Mouse (Mus musculus) macrophage (primary cell): ENCODE data around the gene Orai1. TPM values are rescaled to one million over a fixed set of nuclear protein-coding genes. Genes with fewer than 3 reads are reported as not detected.

ENCODE experiments used
- H3K27ac ChIP-seq: fragments of 350-480 bp; formaldehyde crosslinking; 2 replicates; pipeline ENCODE4 v1.9.0; 2021
- H3K36me3 ChIP-seq: fragments of 350-480 bp; formaldehyde crosslinking; 2 replicates; pipeline ENCODE4 v1.9.0; 2021; ENCODE audit errors: inconsistent target
- H3K4me3 ChIP-seq: fragments of 350-480 bp; formaldehyde crosslinking; 2 replicates; pipeline ENCODE4 v1.9.0; 2021; ENCODE audit errors: inconsistent target
- H3K79me2 ChIP-seq: fragments of 350-480 bp; formaldehyde crosslinking; 2 replicates; pipeline ENCODE4 v1.9.0; 2021; ENCODE audit errors: inconsistent target
- WGBS: methylation state at CpG from one replicate; pipeline ENCODE4 v1.1.7; 2026; ENCODE audit warnings: inconsistent platforms; ENCODE audit not compliant: missing documents; 5-methylcytosine and 5-hydroxymethylcytosine counted together
- polyA plus RNA-seq: library from polyadenylated mRNA; stranded (reverse); fragments of 250-400 nt; gene quantifications from 3 replicates; pipeline ENCODE4 v1.2.4, GENCODE M21; 2018; ENCODE audit warnings: inconsistent platforms

Orai1 gene
- polyA plus RNA-seq, 1 experiment from 2014 or later: 17.7 TPM

GRCm38 (mm10) chr5:123013599-123014315, 1.1 kb upstream of the Orai1 start:
- Histone ChIP-seq H3K36me3 (no peaks in the 10 kb centered on the region), H3K27ac (no peak overlapping the region), H3K79me2 (peaks cover 33% of the 10 kb centered on the region), H3K4me3 (no peak overlapping the region)
- WGBS: 61% methylated on average over 9 of the region's 9 CpGs

GRCm38 (mm10) chr5:123015915-123016314, 1.0 kb downstream of the Orai1 start:
- WGBS: 1% methylated on average over 8 of the region's 8 CpGs
- Histone ChIP-seq H3K36me3 (no peaks in the 10 kb centered on the region), H3K79me2 (peaks cover 54% of the 10 kb centered on the region), H3K27ac (peak overlapping the region; percentile 77), H3K4me3 (peak overlapping the region; percentile 78)

- no peaks in the 10 kb centered on the region for H3K36me3 ChIP-seq
- H3K79me2 ChIP-seq: peaks cover 70% of the 10 kb centered on the region
- WGBS: 31% methylated on average over 4 of the region's 4 CpGs
- H3K4me3 ChIP-seq: peak overlapping the region; percentile 78; the same call in 1 of the 2 replicates
- H3K27ac ChIP-seq: peak overlapping the region; percentile 77
These were observed 2.6 kb downstream of the Orai1 start for GRCm38 (mm10) chr5:123017504-123017903.

DNA sequence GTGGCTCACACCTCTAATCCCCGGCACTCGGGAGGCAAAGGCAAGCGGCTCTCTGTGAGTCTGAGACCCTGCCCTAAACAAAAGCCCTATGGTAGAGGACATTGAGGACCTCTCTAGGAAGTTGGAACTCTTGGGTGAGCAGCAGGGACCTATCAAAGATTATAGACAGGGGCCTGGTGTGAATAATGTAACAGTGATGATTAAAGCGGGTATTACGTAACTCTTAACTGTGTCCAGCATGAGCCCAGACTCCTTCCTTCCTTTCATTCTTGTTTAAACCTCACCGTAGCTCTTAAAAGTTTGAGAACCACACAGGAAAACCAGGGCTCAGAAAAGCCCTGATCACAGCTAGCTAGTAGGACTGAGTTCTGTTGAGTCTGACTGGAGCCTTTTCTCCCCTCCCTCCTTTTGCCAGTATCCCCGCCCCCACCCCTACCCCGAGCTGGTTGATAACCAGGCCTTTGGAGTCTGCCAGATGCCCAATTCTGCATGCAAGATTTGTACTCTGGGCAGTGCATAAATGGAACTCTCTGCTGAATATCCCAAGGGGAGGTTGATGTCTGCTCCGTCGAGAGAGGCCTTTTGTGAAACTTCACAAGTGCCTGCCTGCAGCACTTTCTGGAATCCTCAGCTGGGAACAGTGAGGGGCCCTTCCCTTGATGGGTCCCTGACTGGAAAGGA, 4.6 kb downstream of the Orai1 start:
- WGBS: 3% methylated on average over 8 of the region's 10 CpGs
- H3K4me3 ChIP-seq: no peak overlapping the region; the same call in 1 of the 2 replicates
- peaks cover 90% of the 10 kb centered on the region for H3K79me2 ChIP-seq
- peak overlapping the region; percentile 77 for H3K27ac ChIP-seq
- no peaks in the 10 kb centered on the region for H3K36me3 ChIP-seq

GRCm38 (mm10) chr5:123020426-123020825, 5.6 kb downstream of the Orai1 start:
- Histone ChIP-seq H3K36me3 (no peaks in the 10 kb centered on the region), H3K79me2 (peaks cover 90% of the 10 kb centered on the region), H3K4me3 (no peak overlapping the region), H3K27ac (peak overlapping the region; percentile 77; the same call in 1 of the 2 replicates)
- 63% methylated on average over 5 of the region's 5 CpGs for WGBS

- peaks cover 90% of the 10 kb centered on the region for H3K79me2 ChIP-seq
- no peaks in the 10 kb centered on the region for H3K36me3 ChIP-seq
- H3K27ac ChIP-seq: no peak overlapping the region
- 65% methylated on average over 7 of the region's 7 CpGs for WGBS
- H3K4me3 ChIP-seq: no peak overlapping the region
These were observed 6.6 kb downstream of the Orai1 start for GRCm38 (mm10) chr5:123021438-123021837.

DNA sequence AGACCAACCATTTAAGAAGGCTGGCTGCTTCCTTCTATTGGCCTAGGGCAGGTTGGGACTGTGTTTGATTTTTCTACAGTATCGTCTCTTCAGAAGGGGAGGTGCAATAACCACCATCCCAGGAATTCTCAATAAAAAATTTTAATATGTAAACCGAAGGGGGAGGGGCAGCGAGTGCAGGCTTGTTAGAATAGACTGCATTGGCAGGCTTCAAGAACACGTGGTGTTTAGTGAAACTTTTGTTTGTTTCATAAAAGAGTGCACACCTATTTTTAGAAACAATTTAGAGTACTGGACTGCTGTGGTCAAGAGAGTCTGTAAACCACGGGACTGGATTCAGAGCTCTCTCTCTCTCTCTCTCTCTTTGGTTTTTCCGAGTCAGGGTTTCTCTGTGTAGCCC, 8.2 kb downstream of the Orai1 start:
- H3K36me3 ChIP-seq: no peaks in the 10 kb centered on the region
- H3K27ac ChIP-seq: peak overlapping the region; percentile 85
- WGBS: 40% methylated on average over 6 of the region's 6 CpGs
- no peak overlapping the region for H3K4me3 ChIP-seq
- H3K79me2 ChIP-seq: peaks cover 90% of the 10 kb centered on the region

GRCm38 (mm10) chr5:123024312-123024711, 9.4 kb downstream of the Orai1 start:
- peak overlapping the region; percentile 85 for H3K27ac ChIP-seq

GRCm38 (mm10) chr5:123024965-123025573, 10.2 kb downstream of the Orai1 start:
- 2% methylated on average over 9 of the region's 9 CpGs for whole genome bisulfite sequencing
- Histone ChIP-seq H3K79me2 (peaks cover 89% of the 10 kb centered on the region), H3K27ac (peak overlapping the region; percentile 85), H3K4me3 (no peak overlapping the region), H3K36me3 (peaks cover 15% of the 10 kb centered on the region; the same call in 1 of the 2 replicates)

More at GRCm38 (mm10) chr5:123024312-123024711, 9.4 kb downstream of the Orai1 start:
- WGBS: 78% methylated on average over 6 of the region's 6 CpGs
- Histone ChIP-seq H3K79me2 (peaks cover 90% of the 10 kb centered on the region), H3K4me3 (no peak overlapping the region), H3K36me3 (peaks cover 8% of the 10 kb centered on the region; the same call in 1 of the 2 replicates)

DNA sequence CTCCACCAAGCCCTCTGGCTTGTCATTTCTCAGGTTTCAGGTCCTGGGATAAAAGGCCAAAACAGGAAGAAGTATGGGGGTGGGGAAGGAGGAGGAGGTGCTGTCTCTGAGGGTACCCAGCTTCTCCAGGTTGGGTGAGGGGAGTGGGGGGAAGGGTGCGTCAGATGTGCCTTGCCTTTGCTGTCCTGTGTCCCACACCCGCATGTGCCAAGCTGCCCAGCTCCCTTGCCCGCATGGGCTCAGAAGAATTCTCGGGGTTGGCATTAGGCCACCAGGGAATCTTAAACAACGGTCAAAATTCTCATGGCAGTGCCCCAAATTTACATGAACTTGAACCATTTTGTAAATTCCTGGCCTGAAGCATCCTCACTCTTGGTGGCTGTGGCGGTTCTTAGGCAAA, 11.5 kb downstream of the Orai1 start:
- Histone ChIP-seq H3K4me3 (no peak overlapping the region), H3K79me2 (peaks cover 75% of the 10 kb centered on the region), H3K27ac (peak overlapping the region; percentile 85), H3K36me3 (peaks cover 27% of the 10 kb centered on the region)
- WGBS: 74% methylated on average over 6 of the region's 6 CpGs

GRCm38 (mm10) chr5:123027436-123027835, 12.6 kb downstream of the Orai1 start:
- peaks cover 65% of the 10 kb centered on the region for H3K79me2 ChIP-seq
- no peak overlapping the region for H3K27ac ChIP-seq
- WGBS: 31% methylated on average over 6 of the region's 6 CpGs
- H3K4me3 ChIP-seq: no peak overlapping the region
- peaks cover 32% of the 10 kb centered on the region for H3K36me3 ChIP-seq

GRCm38 (mm10) chr5:123029729-123030128, 14.9 kb downstream of the Orai1 start:
- WGBS: 92% methylated on average over 7 of the region's 7 CpGs
- Histone ChIP-seq H3K4me3 (no peak overlapping the region), H3K36me3 (peaks cover 32% of the 10 kb centered on the region), H3K27ac (no peak overlapping the region), H3K79me2 (peaks cover 44% of the 10 kb centered on the region)

DNA sequence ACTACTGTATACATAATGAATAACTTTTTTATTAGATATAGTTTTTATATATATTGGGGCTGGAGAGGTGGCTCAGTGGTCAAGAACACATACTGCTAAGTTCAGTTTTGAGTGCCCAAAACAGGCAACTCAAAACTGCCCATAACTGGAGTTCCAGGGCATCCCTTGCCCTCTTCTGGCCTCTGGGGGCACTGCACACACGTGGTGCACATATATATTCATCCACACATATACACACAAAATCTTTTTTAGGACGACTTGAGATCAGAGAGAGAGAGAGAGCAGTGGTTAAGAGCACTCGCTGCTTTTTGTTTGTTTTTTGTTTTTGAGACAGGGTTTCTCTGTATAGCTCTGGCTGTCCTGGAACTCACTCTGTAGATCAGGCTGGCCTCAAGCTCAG, 16.4 kb downstream of the Orai1 start:
- H3K36me3 ChIP-seq: peaks cover 32% of the 10 kb centered on the region
- H3K79me2 ChIP-seq: peaks cover 36% of the 10 kb centered on the region
- H3K27ac ChIP-seq: no peak overlapping the region
- no peak overlapping the region for H3K4me3 ChIP-seq
- WGBS: 100% methylated on average over 3 of the region's 3 CpGs

- WGBS: 81% methylated on average over 7 of the region's 7 CpGs
- Histone ChIP-seq H3K27ac (no peak overlapping the region), H3K4me3 (no peak overlapping the region), H3K79me2 (peaks cover 12% of the 10 kb centered on the region), H3K36me3 (peaks cover 31% of the 10 kb centered on the region)
These were observed 18.8 kb downstream of the Orai1 start for GRCm38 (mm10) chr5:123033646-123034160.
